ENCODE assay signal across 29 mouse cellular contexts in genomic region chr6:136018962-136019361, GRCm38 (mm10).
"Had no signal": no experiment of that assay in that cellular context is flagged by ENCODE, and none has a peak within 500 bp of the region (broad histone marks: within the 10 kb centered on the region; RNA-seq: fewer than 3 reads in every experiment).

No protein-coding gene starts in this region.

- H3K4me1 ChIP-seq: embryonic facial prominence, embryonic 10.5 days; embryonic facial prominence, embryonic 12.5 days; embryonic facial prominence, embryonic 13.5 days; embryonic facial prominence, embryonic 15.5 days; forebrain, embryonic 10.5 days; forebrain, embryonic 12.5 days; forebrain, embryonic 13.5 days; forebrain, embryonic 15.5 days had no signal

- ATAC-seq: forebrain, embryonic 13.5 days; forebrain, embryonic 14.5 days; forebrain, embryonic 15.5 days; forebrain, embryonic 16.5 days; forebrain, postnatal 0 days had no signal

- H3K9ac ChIP-seq: embryonic facial prominence, embryonic 12.5 days; embryonic facial prominence, embryonic 13.5 days; embryonic facial prominence, embryonic 15.5 days; forebrain, embryonic 12.5 days; forebrain, embryonic 13.5 days; forebrain, embryonic 15.5 days; forebrain, postnatal 0 days had no signal

- H3K36me3 ChIP-seq: embryonic facial prominence, embryonic 10.5 days; embryonic facial prominence, embryonic 12.5 days; embryonic facial prominence, embryonic 13.5 days; embryonic facial prominence, embryonic 15.5 days; forebrain, embryonic 10.5 days; forebrain, embryonic 12.5 days; forebrain, embryonic 15.5 days had no signal

- DNase-seq: cerebellum, adult 2 months; cerebellum, adult 8-10 months; cerebellum, adult 9-10 months; cerebellum, adult 9-11 months; cerebellum, postnatal 10 days; cerebellum, postnatal 14 days; cerebellum, postnatal 25 days; cerebellum, postnatal 36 days; embryo, embryonic 11 days; forebrain, postnatal 0 days; gastrocnemius, adult 2 months; gastrocnemius, postnatal 10 days; gastrocnemius, postnatal 14 days; gastrocnemius, postnatal 25 days; gastrocnemius, postnatal 36 days; heart, adult 11 months; heart, adult 18-20 months; heart, adult 2 months had no signal

- H3K27ac ChIP-seq: embryonic facial prominence, embryonic 10.5 days; embryonic facial prominence, embryonic 12.5 days; embryonic facial prominence, embryonic 13.5 days; embryonic facial prominence, embryonic 15.5 days; forebrain, embryonic 10.5 days; forebrain, embryonic 12.5 days; forebrain, embryonic 13.5 days; forebrain, embryonic 15.5 days; gastrocnemius, adult 2 months; heart, adult 2 months had no signal

- H3K27me3 ChIP-seq: embryonic facial prominence, embryonic 12.5 days; embryonic facial prominence, embryonic 13.5 days; embryonic facial prominence, embryonic 15.5 days; forebrain, embryonic 12.5 days; forebrain, embryonic 13.5 days; forebrain, embryonic 15.5 days had no signal

- H3K9me3 ChIP-seq: embryonic facial prominence, embryonic 10.5 days; embryonic facial prominence, embryonic 12.5 days; embryonic facial prominence, embryonic 13.5 days; embryonic facial prominence, embryonic 15.5 days; forebrain, embryonic 10.5 days; forebrain, embryonic 12.5 days; forebrain, embryonic 13.5 days; forebrain, embryonic 15.5 days had no signal

- H3K4me3 ChIP-seq: embryonic facial prominence, embryonic 10.5 days; embryonic facial prominence, embryonic 12.5 days; embryonic facial prominence, embryonic 13.5 days; embryonic facial prominence, embryonic 15.5 days; erythroblast, embryonic 14.5 days; forebrain, embryonic 10.5 days; forebrain, embryonic 12.5 days; forebrain, embryonic 13.5 days; forebrain, embryonic 15.5 days; gastrocnemius, adult 2 months; heart, adult 2 months had no signal

- H3K4me2 ChIP-seq: embryonic facial prominence, embryonic 12.5 days; embryonic facial prominence, embryonic 13.5 days; embryonic facial prominence, embryonic 15.5 days; forebrain, embryonic 12.5 days; forebrain, embryonic 13.5 days; forebrain, embryonic 15.5 days had no signal
